Mouse (Mus musculus) frontal cortex, adult (tissue): Measurements from ENCODE around the gene Fam193a.

Source experiments
- ATAC-seq: cut with Nextera tagmentation; 2 replicates; pipeline ENCODE4 v1.9.2; 2017; ENCODE audit warnings: mild to moderate bottlenecking, moderate library complexity, mixed read lengths; ENCODE audit not compliant: low TSS enrichment

The Fam193a gene

DNA sequence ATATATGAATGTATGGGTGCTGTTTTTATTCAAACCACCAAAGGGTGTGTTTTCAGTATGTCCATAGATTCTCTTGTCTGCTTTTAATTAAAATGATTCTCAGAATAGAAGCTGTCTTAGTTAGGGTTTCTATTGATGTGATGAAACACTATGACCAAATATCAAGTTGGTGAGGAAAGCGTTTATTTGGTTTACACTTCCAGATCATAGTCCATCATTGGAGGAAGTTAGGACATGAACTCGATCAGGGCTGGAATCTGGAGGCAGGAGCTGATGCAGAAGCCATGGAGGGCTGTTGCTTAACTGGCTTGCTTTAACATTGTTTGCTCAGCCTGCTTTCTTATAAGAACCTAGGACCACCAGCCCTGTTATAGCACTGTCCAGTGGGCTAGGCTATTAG, 12.0 kb downstream of the Fam193a start:
- no peak for ATAC-seq

DNA sequence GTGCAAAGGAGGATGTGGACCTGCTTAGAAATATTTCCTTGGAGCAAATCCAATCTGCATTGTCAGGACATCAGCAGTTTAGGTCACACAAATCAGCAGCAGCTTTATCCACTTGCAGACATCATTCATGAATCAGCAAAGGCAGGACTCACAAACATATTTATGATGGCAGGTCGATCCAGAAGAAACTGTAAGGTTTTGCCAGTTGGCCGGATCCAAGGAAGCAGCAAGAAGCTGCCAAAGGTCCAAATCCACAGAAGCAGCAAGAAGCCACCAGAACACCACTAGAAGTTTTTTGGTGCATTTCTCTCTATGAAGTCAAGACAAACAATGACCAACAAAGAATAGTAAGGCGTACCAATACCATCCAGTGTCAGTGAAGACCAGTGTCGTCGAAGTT, 15.9 kb downstream of the Fam193a start:
- ATAC-seq, result no peak

GRCm38 (mm10) chr5:34386744-34387143, 17.0 kb downstream of the Fam193a start:
- ATAC-seq, result no peak

- no peak for ATAC-seq
These were observed 23.5 kb downstream of the Fam193a start for GRCm38 (mm10) chr5:34393251-34393650.

GRCm38 (mm10) chr5:34395347-34395746, 25.6 kb downstream of the Fam193a start:
- ATAC-seq, result no peak

DNA sequence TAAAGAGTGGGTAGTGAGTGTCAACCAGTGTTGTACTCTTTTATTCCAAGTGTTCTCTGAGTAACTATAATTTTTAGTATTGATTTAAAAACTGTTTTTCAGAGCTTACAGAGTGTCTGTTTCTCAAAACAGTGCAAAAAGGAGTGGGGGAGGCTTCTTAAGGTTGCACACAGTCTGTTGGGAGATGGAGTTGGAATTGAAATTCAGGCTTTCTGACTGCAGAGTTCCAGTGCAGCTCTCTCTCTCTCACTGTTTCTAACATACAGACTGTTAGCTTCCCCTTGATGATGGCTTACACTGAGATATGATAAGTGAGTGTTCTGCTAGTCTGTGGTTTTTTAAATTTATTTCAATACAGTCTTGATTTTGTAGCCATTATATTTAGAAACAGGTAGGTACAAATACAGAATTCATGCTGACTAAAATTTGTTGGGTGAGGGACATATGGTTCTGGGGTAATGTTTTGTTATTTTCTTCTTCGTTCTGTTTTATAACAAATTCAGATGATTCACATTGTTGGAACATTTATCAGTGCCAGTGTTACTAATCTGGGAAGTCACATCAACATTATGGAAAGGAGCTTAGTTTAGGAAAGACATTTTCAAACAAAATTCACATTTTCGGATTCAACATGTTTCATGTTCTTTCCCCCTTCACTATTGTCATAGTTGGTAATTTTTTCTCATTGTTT, 26.3 kb downstream of the Fam193a start:
- peak; percentile 80 for ATAC-seq

DNA sequence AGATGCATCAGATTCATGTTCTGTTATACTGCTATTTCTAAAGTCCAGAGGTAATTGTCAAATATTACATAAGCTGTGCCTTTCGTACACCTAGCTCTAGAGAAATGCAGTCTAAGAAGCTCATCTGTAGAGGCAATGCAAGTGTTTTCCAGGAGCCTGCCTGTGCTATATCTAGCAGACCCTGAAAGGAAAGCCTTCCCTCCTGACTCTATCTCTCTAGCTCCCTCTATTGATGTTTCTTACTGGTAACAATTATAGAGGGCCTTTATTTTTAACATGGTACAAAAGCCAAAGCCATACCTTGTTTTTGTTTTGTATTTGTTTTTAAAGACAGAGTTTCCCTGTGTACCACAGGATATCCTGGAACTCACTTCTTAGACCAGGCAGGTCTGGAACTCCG, 28.1 kb downstream of the Fam193a start:
- ATAC-seq, result peak; percentile 62

DNA sequence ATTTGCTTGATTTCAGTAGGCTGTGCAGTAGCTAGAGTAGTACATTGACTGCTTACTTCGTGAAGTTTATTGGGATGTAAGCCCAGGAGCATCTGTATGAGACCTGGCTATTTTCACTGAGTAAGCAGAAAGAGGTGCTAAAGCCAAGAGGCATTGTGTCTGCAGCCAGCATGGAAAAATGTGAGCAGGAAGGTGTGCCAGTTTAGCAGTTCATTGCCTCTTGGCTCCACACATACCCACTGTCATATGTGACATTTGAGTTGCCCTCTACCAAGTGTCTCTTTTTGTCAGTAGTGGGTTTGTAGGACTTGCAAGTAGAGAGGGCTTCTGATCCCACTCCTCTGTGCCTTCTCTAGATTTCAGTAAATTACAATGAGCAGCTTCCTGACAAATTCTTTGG, 28.6 kb downstream of the Fam193a start:
- ATAC-seq, result no peak

DNA sequence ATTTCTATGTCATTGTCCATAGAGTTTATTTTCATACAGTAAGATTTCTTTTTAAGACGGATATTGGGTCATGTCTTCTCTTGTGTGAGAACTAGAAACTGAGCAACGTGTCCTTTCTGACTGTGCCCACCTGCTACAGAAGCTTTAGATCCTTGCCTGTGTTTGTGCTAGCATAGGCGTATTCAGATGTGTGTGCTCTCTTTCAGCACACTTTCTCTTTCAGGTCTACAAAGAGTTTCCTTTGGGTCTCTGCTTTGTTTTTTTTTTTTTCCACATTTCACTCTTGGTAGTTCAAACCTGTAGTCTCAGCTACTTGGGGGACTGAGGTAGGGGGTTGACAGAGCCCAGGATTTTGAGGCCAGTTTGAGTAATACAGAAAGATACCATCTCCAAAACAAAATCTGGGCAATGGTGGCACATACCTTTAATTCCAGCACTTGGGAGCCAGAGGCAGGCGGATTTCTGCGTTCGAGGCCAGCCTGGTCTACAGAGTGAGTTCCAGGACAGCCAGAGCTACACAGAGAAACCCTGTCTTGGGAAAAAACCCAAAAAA, 37.7 kb downstream of the Fam193a start:
- no peak for ATAC-seq

DNA sequence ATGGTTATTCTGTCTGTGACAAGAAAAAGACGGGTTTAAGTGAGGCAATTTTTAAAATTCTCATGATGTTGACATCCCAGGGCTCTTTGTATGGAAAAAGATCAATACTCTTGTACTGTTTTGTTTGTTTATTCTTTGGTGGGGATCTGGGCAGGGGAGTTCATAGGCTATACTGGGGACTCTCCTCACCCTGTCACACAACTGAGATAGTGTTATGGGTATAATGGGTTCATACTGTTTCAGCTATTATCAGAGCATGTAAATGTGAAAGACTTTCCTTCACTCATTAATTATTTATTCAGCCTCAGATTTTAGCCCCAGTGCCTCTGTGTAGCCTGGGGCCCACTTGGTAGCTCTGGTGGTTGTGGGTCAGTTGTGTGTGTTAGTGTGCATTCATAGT, 39.3 kb downstream of the Fam193a start:
- ATAC-seq, result no peak

GRCm38 (mm10) chr5:34410819-34411218, 41.1 kb downstream of the Fam193a start:
- no peak for ATAC-seq

- ATAC-seq, result no peak; the same call in 1 of the 2 replicates
These were observed 44.2 kb downstream of the Fam193a start for GRCm38 (mm10) chr5:34413921-34414320.

- ATAC-seq, result no peak
These were observed 47.7 kb downstream of the Fam193a start for GRCm38 (mm10) chr5:34417251-34418008.

- ATAC-seq, result no peak
These were observed 49.5 kb downstream of the Fam193a start for GRCm38 (mm10) chr5:34419188-34419587.

DNA sequence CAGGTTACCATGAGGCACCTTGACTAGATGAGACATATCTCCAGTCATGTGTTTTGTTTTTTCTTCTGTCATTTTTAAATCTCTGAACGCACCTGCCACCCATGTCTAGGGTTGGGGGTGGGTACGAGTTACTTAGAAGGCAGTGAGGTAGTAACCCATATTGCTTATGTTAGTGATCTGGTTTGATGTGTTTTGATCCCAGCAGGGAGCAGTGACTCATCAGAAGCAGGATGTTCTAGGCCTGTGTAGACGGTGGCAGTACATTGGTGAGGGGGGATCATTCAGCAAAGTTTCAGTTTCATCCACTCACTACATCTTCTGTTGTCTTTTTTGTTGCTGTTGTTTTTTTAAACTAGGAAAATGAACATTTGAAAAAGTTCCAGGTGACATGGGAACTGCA, 61.0 kb downstream of the Fam193a start:
- ATAC-seq, result no peak

DNA sequence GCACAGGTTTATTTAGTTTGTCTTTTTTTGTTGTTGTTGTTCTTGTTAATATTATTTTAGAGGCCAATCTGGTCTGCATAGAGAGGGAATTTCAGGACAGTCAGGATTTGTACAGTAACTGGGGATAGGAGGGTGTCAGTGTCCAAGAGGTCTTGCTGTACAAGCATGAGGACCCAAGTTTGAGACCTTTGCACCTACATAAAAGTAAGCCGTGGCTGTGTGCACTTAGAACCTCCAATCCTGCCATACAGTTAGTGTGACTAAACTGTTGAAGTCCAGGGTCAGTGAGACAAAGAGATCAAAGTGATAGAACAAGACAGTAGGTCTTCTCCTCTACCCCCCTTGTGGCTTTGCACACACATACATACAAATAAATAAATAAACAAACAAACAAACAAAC, 64.1 kb downstream of the Fam193a start:
- no peak for ATAC-seq

GRCm38 (mm10) chr5:34434241-34434640, 64.5 kb downstream of the Fam193a start:
- peak; percentile 99 for ATAC-seq

DNA sequence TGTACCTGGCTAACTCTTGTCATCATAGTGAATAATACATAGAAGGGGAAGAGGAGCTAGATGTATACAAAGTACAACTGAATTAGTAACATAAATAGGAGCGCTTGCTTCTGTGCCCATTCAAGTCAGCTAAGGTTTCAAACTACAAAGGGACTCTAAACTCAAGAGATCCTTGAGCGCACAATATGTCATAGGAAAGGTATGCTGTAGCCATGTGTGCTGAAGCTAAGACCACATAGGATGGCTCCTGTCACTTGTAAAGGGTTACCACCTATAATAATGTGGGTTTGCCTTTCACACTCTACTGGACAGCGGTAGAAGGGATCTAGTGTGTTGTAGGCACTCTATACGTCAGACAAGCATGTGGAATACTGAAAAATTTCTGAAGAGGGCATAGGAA, 68.3 kb downstream of the Fam193a start:
- no peak for ATAC-seq

- no peak for ATAC-seq
These were observed 68.9 kb downstream of the Fam193a start for GRCm38 (mm10) chr5:34438659-34439058.

DNA sequence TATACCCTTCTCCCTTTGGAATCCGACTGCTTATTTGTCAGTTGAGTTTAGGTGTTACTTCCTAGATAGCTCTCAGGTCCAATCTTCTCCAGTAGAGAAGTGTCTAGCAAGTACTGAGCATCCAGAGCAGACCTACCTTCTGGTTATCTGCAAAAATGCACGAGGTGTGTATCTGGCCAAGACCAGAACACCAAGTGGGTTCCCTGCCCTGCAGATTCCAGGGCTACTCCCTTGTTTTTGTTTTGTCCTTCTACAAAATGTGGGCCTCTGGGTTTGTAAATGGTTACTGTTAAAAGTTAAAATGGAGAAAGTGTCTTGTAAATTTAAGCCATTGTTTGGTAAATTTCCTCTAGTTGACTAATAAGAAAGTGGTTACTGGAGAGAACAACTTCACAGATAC, 70.0 kb downstream of the Fam193a start:
- ATAC-seq, result no peak

GRCm38 (mm10) chr5:34441797-34442196, 72.1 kb downstream of the Fam193a start:
- ATAC-seq, result no peak

GRCm38 (mm10) chr5:34446207-34446606, 76.5 kb downstream of the Fam193a start:
- ATAC-seq, result no peak

GRCm38 (mm10) chr5:34458994-34459393, 89.3 kb downstream of the Fam193a start:
- ATAC-seq, result 0 out of 2 replicates have a peak, but pooled peaks have one; percentile 16
